Mouse (Mus musculus) neural tube, embryonic 10.5 days (tissue): ENCODE results near the gene Mta1.

Experiments used
- DNase-seq: peaks from one replicate; pipeline ENCODE4 v3.0.0-alpha.2; 2017; ENCODE audit warnings: low spot score; ENCODE audit errors: extremely low spot score

The Mta1 gene

DNA sequence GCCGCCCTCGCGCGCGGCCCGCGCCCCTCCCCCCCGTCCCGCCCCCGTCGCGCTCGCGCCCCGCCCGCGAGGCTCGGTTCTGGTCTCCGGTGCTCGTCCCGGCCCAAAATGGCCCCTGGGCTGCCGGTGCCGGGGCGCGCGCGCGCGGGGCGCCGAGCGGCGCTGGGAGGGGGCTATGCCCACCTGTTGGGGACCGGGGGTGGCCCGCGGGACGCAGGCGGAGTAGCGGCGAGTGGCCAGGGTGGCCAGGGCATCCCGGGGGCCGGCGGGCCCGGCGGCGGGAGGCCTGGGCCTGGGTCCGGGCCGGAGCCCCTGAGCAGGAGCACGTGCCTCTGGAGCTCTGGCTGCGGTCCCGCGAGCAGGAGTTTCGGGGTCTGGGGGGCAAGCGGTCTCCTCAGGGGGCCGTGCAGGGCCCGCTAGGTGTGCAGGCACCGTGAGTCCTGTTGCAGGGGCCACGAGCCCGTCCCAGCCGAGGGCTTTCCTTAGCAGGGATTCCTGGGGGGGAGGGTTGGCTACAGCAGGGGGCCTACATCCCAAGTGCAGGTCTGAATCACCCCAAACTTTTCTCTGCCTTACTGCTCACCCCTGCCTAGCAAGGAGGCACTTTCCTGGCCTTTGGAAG is 563 bp downstream of the Mta1 start:
- peak; percentile 62 for DNase-seq

DNA sequence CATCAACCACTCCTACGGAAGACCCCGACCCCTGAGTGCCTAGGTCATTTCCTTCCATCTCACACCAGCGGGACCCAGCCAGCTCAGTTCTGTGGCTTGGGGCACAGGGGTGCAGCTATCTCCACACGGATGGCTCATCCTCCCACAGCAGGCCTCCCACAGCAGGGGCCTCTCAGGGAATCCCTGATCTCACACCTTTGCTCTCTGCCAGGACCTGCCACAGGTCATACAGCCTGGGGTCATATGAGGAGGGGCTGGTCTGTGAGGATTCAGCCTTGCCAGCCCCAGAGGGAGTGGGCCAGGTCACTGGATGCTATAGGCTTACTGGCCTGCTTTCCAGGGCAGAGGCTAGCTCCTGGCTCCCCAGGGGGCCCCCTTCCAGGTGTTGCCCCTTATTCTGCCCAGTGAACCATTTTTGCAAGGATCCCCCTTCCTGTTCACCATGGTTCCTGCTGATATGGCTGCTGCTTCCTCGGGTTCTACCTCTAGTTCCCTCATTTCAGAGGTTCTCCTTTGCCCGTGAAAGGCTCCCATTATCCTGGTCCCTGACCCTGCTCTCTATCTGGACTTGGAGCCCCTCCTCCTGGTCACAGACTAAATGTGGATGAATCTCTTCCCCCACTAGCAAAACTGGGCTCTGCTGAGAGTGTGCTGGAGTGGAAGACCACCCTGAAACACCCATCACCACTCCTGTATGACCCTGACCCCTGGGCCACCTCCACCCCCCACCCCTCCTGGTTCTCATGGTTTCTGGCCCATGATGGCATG is 1.6 kb downstream of the Mta1 start:
- no peak for DNase-seq

DNA sequence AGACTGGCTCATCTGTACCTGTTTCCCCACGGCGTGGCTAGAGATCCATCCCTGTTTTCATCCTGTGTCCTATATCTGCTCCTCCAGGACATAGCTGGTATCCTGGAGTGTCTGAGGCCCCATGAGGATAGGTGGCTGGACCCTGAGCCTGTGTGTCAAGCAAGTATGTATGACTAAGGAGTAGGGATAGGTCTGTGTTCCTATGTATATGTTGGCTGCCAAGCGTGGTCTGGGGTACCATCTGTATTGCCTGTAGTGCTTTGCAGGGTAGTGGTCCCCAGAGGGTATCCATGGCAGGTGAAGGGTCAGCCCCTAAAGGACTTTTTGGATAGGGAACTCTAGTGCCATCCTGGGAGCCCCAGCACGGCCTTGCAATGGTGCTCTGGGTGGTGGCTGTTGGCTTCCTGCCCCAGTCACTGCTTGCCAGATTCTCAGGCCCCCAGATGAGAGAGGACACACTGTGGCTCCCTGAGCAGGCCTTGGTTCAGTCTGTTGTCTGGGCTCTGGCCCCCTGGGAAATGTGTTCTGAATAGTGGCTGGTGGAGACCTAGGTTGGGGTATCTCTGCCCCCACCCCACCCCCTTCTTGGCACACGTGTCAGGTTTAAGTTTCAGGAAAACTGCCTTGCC is 2.5 kb downstream of the Mta1 start:
- DNase-seq: no peak

DNA sequence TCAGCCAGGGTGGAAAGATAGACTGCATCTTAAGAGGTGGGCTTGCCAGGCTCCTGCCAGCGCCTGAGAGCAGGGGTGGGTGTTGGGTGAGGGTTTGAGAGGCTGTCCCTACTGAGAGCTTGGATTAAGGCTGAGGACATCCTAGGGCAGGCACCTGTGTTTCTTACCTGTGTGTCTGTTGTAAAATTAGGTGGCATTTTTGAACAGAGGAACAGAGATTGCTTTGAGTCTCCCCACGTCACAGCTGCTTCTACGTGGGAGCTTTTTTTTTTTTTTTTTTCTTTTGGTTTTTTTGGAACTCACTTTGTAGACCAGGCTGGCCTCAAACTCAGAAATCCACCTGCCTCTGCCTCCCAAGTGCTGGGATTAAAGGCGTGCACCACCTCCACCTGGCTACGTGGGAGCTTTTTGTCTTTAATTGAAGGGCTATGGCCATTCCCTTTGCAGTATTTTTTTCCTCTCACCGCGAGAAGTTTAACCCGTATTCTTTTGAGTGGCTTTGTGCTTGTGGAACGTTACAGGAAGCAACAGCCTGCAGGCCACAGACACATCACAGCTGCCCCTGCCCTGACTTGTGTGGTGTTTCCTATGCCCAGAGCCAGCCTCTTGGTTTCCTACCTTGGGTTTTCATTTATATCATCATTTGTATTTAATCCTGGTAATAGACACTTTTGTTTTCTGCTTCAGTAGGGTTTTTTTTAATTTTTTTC is 3.3 kb downstream of the Mta1 start:
- DNase-seq: no peak

DNA sequence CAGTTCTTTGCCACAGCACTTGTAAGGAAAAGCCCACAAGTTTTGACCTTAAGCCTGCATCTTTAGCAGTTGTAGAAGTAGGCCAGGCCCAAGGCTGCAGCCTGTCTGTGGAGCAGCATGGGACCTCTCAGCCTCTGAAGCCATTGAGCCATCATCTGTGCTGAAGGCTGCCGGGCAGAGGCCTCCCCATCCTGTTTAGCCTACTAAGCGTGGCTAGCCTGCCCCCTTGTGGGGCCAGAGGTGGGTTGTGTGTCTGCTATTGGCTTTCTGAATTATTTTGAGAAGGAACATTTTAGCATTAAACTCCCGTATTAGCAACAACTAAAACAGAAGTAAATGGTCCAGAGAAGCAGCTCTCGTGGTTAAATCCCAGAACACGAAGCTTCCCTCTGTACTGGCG is 4.4 kb downstream of the Mta1 start:
- peak; percentile 42 for DNase-seq

DNA sequence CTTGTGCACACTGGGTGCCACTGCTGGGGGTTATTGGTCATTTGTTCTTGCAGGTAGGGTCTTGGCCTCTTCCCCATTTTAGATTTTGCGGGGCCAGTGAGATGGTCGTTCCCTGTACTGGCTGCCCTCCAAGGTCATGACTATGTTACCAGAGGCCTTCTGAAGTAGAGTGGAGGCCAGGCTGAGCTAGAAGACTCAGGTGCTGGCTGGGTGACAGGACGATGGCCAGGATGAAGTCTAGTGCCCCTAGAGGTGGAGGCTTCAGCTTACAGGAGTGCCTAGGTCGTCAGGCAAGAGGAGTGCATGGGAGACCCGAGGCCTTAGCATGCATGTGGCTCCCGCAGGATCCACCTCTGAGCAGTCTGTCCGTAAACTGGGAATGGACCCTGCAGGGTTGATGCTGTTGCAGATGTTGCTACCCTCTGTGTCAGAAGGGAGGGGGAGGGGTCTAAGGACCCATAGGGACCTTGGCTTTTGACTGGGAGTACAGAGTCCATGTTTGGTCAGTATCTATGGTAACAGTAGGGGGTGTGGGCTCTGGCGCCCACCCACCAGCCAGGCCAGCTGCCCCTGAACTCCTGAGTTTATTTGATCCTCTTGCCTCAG is 5.9 kb downstream of the Mta1 start:
- no peak for DNase-seq

DNA sequence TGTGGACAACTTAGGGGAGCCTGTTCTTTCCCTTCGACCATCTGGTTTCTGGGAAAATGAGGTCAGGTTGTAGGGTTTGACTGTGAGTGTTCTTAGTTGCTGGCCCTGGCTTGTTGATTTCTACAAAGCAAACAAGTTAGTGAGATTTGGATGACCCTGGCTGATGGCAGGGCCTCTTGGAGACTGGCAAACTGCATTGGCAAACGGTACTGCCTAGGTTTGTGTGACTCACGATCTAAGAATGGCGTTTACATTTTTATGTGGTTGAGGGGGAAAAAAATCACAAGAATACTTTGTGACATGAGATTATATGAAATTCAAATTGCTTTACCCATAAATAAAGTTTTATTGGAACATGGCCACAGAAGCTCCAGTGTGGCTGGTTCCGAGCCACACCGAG is 8.3 kb downstream of the Mta1 start:
- DNase-seq: no peak

- DNase-seq: no peak
Measured at GRCm38 (mm10) chr12:113107431-113108124, 9.5 kb downstream of the Mta1 start.

GRCm38 (mm10) chr12:113108528-113109283 is 10.6 kb downstream of the Mta1 start:
- DNase-seq: no peak

DNA sequence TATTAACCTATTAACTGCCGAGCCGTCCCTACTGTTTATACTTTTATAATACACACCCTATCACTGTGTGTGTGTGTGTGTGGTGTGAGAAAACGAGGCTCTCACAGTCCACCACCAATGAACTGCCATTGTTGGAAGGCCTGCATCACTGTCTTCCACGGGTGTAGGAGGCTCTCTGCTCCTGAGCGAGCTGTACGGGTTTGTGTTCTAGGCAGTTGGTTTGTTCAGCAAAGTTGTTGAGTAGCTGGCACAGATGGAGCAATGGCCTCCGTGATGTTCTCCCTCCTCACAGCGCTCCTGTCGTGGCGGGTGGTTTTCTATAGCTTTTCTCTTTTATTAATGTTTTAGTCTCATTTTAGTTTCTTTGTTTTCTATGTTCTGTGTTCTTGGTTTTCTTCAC is 11.7 kb downstream of the Mta1 start:
- DNase-seq: no peak

DNA sequence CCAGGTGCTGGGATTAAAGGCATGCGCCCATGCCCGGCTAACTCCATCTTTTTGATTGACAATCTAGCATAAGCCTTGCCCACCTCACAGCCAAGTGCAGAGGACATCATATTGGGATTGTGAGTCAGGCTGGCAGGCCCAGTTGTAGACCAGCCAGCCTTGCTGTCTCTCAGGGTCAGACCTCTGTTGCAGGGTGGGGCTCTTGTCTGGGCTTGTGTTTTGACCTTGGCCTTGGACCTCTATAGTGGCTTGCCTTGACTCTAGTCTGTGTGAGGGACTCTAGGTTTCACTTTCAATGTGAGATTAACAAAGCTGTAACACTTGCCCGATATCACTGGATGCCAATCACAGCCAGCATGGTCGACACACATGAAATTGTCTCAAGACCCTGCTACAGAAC is 16.1 kb downstream of the Mta1 start:
- DNase-seq: no peak

GRCm38 (mm10) chr12:113114856-113115538 is 16.9 kb downstream of the Mta1 start:
- no peak for DNase-seq

DNA sequence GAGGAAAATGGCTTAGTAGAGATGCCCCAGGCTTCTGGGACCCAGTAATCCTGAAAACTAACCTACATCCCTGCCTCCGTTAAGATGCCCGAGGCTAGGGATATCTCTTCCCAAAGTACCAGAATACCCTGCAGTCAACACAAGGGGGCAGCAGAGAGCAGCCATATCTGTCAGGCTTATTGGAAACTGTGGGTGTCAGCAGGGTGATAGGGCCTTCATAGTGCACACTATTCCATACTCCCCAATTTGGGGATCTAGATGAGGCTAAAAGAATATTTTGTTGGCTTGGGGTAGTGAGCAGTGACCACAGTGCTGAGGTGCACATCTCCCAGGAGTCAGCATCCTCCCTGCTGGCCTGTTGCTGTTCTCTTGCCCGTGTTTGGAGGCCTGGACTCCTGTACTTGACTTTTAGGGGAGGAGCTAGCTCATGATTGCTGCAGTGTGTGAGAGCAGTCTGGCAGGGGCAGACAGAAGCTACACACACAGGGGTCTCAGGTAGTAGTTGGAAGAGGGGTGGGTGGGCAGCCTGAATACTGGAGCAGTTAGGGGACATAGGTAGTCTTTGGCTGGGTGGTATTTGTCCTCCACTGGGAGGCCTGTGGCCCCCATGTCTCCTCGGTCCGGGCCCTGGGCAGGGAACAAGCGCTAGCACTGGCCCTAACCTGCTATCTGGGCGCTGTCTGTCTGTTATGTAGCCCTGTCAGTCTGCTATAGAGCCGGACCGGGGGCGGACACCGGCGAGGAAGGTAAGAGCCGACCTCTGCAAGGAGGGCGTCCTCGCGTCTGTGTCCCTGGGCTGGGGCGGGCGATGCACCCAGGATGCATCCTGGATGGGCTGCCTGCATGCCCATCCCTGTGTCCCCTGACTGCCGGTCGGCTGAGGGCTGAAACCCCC is 21.7 kb downstream of the Mta1 start:
- peak; percentile 80 for DNase-seq

- no peak for DNase-seq
Measured at GRCm38 (mm10) chr12:113124726-113125125, 26.6 kb downstream of the Mta1 start.

GRCm38 (mm10) chr12:113130732-113131131 is 32.7 kb downstream of the Mta1 start:
- DNase-seq: no peak

GRCm38 (mm10) chr12:113131601-113132000 is 33.5 kb downstream of the Mta1 start:
- no peak for DNase-seq

DNA sequence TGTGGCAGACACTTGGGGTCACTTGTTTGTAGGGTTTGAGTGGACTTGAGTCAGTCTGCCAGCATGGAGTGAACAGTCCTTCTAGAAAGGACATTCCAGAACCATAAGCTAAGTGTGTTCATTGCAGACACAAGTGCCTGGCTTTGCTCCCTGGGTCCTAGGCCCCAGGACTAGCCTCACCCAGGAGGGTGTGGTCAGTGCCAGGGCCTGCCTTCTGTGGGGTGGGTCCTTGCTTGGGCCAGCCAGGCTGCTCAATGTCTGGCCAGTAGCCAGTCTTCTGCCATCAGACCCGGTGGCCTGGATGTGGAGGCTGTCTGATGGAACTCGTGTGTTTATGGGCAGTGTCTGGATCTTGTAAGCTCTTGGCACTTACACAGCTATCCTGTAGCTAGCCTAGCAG is 34.5 kb downstream of the Mta1 start:
- no peak for DNase-seq

DNA sequence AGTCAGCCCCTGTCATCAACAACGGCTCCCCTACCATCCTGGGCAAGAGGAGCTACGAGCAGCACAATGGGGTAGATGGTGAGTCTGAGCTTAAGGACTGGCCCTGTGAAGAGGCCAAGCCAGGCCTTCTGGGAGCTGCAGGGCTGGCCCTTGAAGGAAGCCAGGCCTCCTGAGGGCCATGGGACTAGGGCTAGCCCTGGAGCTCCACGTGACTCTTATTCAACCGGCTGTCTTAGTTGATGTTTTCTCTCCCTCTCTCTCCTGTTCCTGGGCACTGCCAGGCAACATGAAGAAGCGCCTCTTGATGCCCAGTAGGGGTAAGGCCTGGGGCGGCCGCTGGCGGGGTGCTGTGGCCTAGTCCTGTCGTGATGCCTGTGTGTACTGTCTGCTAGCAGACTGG is 35.2 kb downstream of the Mta1 start:
- no peak for DNase-seq
